In the genomic region with DNA sequence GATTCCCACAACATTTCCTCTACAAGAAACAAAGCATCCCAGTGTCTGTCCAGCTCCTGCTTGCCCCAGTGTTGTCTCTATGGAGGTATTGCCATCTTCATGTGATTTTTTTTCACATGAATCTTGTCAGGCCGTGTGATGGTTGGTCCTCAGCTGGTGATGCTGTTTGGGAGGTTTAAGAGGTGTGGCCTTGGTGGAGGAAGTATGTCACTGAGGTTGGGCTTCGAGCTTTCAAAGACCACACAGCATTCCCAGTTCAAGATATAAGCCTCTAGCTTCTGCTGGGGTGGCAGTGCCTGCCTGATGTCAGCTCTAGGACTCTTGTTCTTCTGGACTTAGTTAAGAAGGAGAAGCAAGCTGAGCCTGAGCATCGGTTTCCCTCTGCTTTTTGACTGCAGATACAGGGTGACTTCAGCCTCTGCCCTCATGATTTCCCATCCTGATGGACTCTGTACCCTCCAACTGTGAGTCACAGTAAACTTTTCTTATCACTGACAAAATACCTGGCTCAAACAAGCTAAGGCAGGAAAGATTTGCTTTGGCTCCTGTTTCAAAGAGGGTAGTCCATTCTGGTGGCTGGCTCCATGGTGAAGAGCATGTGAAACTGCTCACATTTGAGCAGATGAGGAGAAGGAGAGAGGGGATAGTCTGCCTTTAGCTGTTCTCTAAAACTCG, we compare ENCODE assay signal across 25 mouse cellular contexts. TPM values are rescaled to one million over a fixed set of nuclear protein-coding genes. Genes with fewer than 3 reads are reported as not detected.
DNase-seq lines count a peak whose midpoint lies in the region; ATAC-seq and TF ChIP-seq lines count a peak whose summit lies in the region.
"Had no signal": no experiment of that assay in that cellular context is flagged by ENCODE, and none has a peak within 500 bp of the region (broad histone marks: within the 10 kb centered on the region; RNA-seq: fewer than 3 reads in every experiment).

No protein-coding gene starts in this region.

- H3K27ac ChIP-seq in forebrain, embryonic 12.5 days: no peak overlapping the region
- no peak overlapping the region for H3K27ac ChIP-seq in forebrain, embryonic 13.5 days
- H3K27ac ChIP-seq in midbrain, embryonic 10.5 days (replicated peaks): no peak overlapping the region
- no peak overlapping the region for H3K27ac ChIP-seq in midbrain, postnatal 0 days (ENCODE audit: low read depth, low read length)
- 0 out of 2 replicates have a peak overlapping the region, but pooled peaks have one; percentile 32 for H3K27ac ChIP-seq in liver, embryonic 13.5 days
- H3K27ac ChIP-seq: heart, embryonic 15.5 days; hindbrain, embryonic 13.5 days; limb, embryonic 12.5 days had no signal

- no peak overlapping the region for H3K4me3 ChIP-seq in forebrain, embryonic 12.5 days (replicated peaks)
- no peak overlapping the region for H3K4me3 ChIP-seq in forebrain, embryonic 13.5 days
- peak overlapping the region; percentile 63; the same call in 1 of the 2 replicates for H3K4me3 ChIP-seq in midbrain, embryonic 10.5 days
- H3K4me3 ChIP-seq in midbrain, postnatal 0 days (ENCODE audit: low read depth, low read length): no peak overlapping the region
- peak overlapping the region; percentile 60 for H3K4me3 ChIP-seq in liver, embryonic 13.5 days (replicated peaks)

- peak overlapping the region; percentile 49; the same call in 1 of the 2 replicates for H3K4me2 ChIP-seq in forebrain, embryonic 12.5 days
- H3K4me2 ChIP-seq in forebrain, embryonic 13.5 days: no peak overlapping the region
- H3K4me2 ChIP-seq in midbrain, postnatal 0 days (ENCODE audit: low read depth, low read length, poor library complexity, severe bottlenecking): no peak overlapping the region
- H3K4me2 ChIP-seq in liver, embryonic 13.5 days: peak overlapping the region; percentile 61

- 77% methylated on average over 4 of the region's 4 CpGs for WGBS in forebrain, embryonic 12.5 days
- WGBS in forebrain, embryonic 13.5 days: 72% methylated on average over 4 of the region's 4 CpGs
- 75% methylated on average over 4 of the region's 4 CpGs for whole genome bisulfite sequencing in midbrain, embryonic 10.5 days
- WGBS in midbrain, postnatal 0 days: 80% methylated on average over 4 of the region's 4 CpGs
- 32% methylated on average over 4 of the region's 4 CpGs for WGBS in liver, embryonic 13.5 days (ENCODE audit: insufficient replicate concordance)

- no peak for ATAC-seq in forebrain, embryonic 12.5 days (ENCODE audit: low FRiP score)
- no peak for ATAC-seq in forebrain, embryonic 13.5 days
- no peak for ATAC-seq in midbrain, postnatal 0 days (ENCODE audit: low FRiP score)
- ATAC-seq in liver, embryonic 13.5 days (ENCODE audit: low read depth): peak; percentile 29
- ATAC-seq: forebrain, embryonic 16.5 days; Patski had no signal

- no peak for DNase-seq in midbrain, embryonic 10.5 days (ENCODE audit: low spot score)
- DNase-seq in midbrain, postnatal 0 days (ENCODE audit: low spot score): no peak
- DNase-seq in liver, embryonic 13.5 days: no peak
- DNase-seq in left cerebral cortex, adult 9 months (ENCODE audit: low spot score in 2 of 2): no peak
- DNase-seq in frontal cortex, postnatal 25 days (ENCODE audit: low spot score in 2 of 2): no peak
- no peak for DNase-seq in frontal cortex, postnatal 14 days (ENCODE audit: low spot score in 2 of 2)
- DNase-seq: cerebellum, adult 11 months; gastrocnemius, postnatal 10 days; kidney, adult 8-10 months; kidney, postnatal 4 days; layer of hippocampus, postnatal 36 days; lung, postnatal 10 days; right cerebral cortex, adult 18-20 months; thymus, postnatal 25 days had no signal

- H3K9me3 ChIP-seq in forebrain, embryonic 12.5 days: no peaks in the 10 kb centered on the region
- no peaks in the 10 kb centered on the region for H3K9me3 ChIP-seq in forebrain, embryonic 13.5 days (replicated peaks)
- H3K9me3 ChIP-seq in midbrain, embryonic 10.5 days (replicated peaks): no peaks in the 10 kb centered on the region
- no peaks in the 10 kb centered on the region for H3K9me3 ChIP-seq in midbrain, postnatal 0 days (ENCODE audit: low read length)
- no peaks in the 10 kb centered on the region for H3K9me3 ChIP-seq in liver, embryonic 13.5 days (replicated peaks)
- H3K9me3 ChIP-seq: heart, embryonic 15.5 days; hindbrain, embryonic 13.5 days; limb, embryonic 12.5 days had no signal

- H3K36me3 ChIP-seq in forebrain, embryonic 12.5 days (replicated peaks): no peaks in the 10 kb centered on the region
- H3K36me3 ChIP-seq in forebrain, embryonic 13.5 days (ENCODE audit: poor library complexity, severe bottlenecking): no peaks in the 10 kb centered on the region
- no peaks in the 10 kb centered on the region for H3K36me3 ChIP-seq in midbrain, embryonic 10.5 days
- H3K36me3 ChIP-seq in midbrain, postnatal 0 days (ENCODE audit: insufficient read depth, low read length): no peaks in the 10 kb centered on the region
- no peaks in the 10 kb centered on the region for H3K36me3 ChIP-seq in liver, embryonic 13.5 days
- H3K36me3 ChIP-seq: heart, embryonic 15.5 days; hindbrain, embryonic 13.5 days; limb, embryonic 12.5 days had no signal

- H3K27me3 ChIP-seq in forebrain, embryonic 12.5 days: peaks cover 34% of the 10 kb centered on the region
- H3K27me3 ChIP-seq in forebrain, embryonic 13.5 days: peaks cover 15% of the 10 kb centered on the region
- peaks cover 31% of the 10 kb centered on the region for H3K27me3 ChIP-seq in midbrain, embryonic 10.5 days (ENCODE audit: low read depth, poor library complexity, severe bottlenecking)
- H3K27me3 ChIP-seq in midbrain, postnatal 0 days (ENCODE audit: insufficient read depth, low read length): peaks cover 5% of the 10 kb centered on the region; the same call in 1 of the 2 replicates
- H3K27me3 ChIP-seq in liver, embryonic 13.5 days: peaks cover 17% of the 10 kb centered on the region

- peaks cover 16% of the 10 kb centered on the region for H3K4me1 ChIP-seq in forebrain, embryonic 12.5 days
- H3K4me1 ChIP-seq in forebrain, embryonic 13.5 days: peaks cover 13% of the 10 kb centered on the region
- H3K4me1 ChIP-seq in midbrain, embryonic 10.5 days: peaks cover 31% of the 10 kb centered on the region
- H3K4me1 ChIP-seq in midbrain, postnatal 0 days (ENCODE audit: insufficient read depth, low read length): no peaks in the 10 kb centered on the region
- H3K4me1 ChIP-seq in liver, embryonic 13.5 days (replicated peaks): peaks cover 53% of the 10 kb centered on the region
- H3K4me1 ChIP-seq: limb, embryonic 12.5 days had no signal

- H3K9ac ChIP-seq in forebrain, embryonic 12.5 days: no peak overlapping the region
- H3K9ac ChIP-seq in forebrain, embryonic 13.5 days: no peak overlapping the region
- no peak overlapping the region for H3K9ac ChIP-seq in midbrain, postnatal 0 days (replicated peaks; ENCODE audit: low read length, poor library complexity, severe bottlenecking)
- H3K9ac ChIP-seq in liver, embryonic 13.5 days: no peak overlapping the region
- H3K9ac ChIP-seq: heart, embryonic 15.5 days; hindbrain, embryonic 13.5 days; limb, embryonic 12.5 days had no signal

- no peak for TF ChIP-seq CTCF in midbrain, postnatal 0 days (IDR thresholded peaks at IDR 0.05)

RNA-seq across cellular contexts. Expression of gene Gpx5, which starts 29.6 kb away (rescaled TPM):
- polyA plus RNA-seq in forebrain, embryonic 12.5 days (2016; fragmentation: Nextera tagmentation; extraction: Ambion mirVana): not detected in 2 replicates
- not detected in 2 replicates for polyA plus RNA-seq in forebrain, embryonic 13.5 days (2015; fragmentation: Nextera tagmentation; extraction: Ambion mirVana)
- not detected in 2 replicates for polyA plus RNA-seq in midbrain, embryonic 10.5 days (2016; fragmentation: Nextera tagmentation; extraction: Ambion mirVana)
- not detected in 2 replicates for total RNA-seq in midbrain, postnatal 0 days (2014; rRNA removed)
- polyA plus RNA-seq in midbrain, postnatal 0 days (2015; fragmentation: Nextera tagmentation; extraction: Ambion mirVana): not detected in 2 replicates
- not detected in 2 replicates for polyA plus RNA-seq in liver, embryonic 13.5 days (2015; fragmentation: Nextera tagmentation; extraction: Ambion mirVana)
- total RNA-seq: common myeloid progenitor, adult 5-6 weeks; gastrocnemius, postnatal 10 days; layer of hippocampus, postnatal 36 days; neutrophil, adult 5-6 weeks had no signal
- polyA plus RNA-seq: embryonic facial prominence, embryonic 14.5 days; forebrain, embryonic 16.5 days; heart, embryonic 15.5 days; hindbrain, embryonic 13.5 days; limb, embryonic 12.5 days; Patski; stomach, embryonic 14.5 days had no signal

RNA-seq across cellular contexts. Expression of gene Gpx6, which starts 49.0 kb away (rescaled TPM):
- polyA plus RNA-seq in forebrain, embryonic 12.5 days (2016; fragmentation: Nextera tagmentation; extraction: Ambion mirVana): not detected in 2 replicates
- not detected in 2 replicates for polyA plus RNA-seq in forebrain, embryonic 13.5 days (2015; fragmentation: Nextera tagmentation; extraction: Ambion mirVana)
- 0.09 TPM in 1 of 2 replicates, not detected in the other for polyA plus RNA-seq in midbrain, embryonic 10.5 days (2016; fragmentation: Nextera tagmentation; extraction: Ambion mirVana)
- total RNA-seq in midbrain, postnatal 0 days (2014; rRNA removed): not detected in 2 replicates
- polyA plus RNA-seq in midbrain, postnatal 0 days (2015; fragmentation: Nextera tagmentation; extraction: Ambion mirVana): 0.26 and 0.58 TPM in 2 replicates
- not detected in 2 replicates for polyA plus RNA-seq in liver, embryonic 13.5 days (2015; fragmentation: Nextera tagmentation; extraction: Ambion mirVana)
- total RNA-seq: common myeloid progenitor, adult 5-6 weeks; gastrocnemius, postnatal 10 days; layer of hippocampus, postnatal 36 days; neutrophil, adult 5-6 weeks had no signal
- polyA plus RNA-seq: embryonic facial prominence, embryonic 14.5 days; forebrain, embryonic 16.5 days; heart, embryonic 15.5 days; hindbrain, embryonic 13.5 days; Patski; stomach, embryonic 14.5 days had no signal

Comparison
In these comparisons a context has a peak if more than half of its experiments do, and no peak if none do; other contexts are left out.
1. H3K4me2 ChIP-seq: peak in forebrain, embryonic 12.5 days (single experiment) and liver, embryonic 13.5 days (single experiment); none in forebrain, embryonic 13.5 days (single experiment) and midbrain, postnatal 0 days (single experiment).
2. H3K4me3 ChIP-seq: peak in midbrain, embryonic 10.5 days (single experiment) and liver, embryonic 13.5 days (single experiment); none in forebrain, embryonic 12.5 days (single experiment), forebrain, embryonic 13.5 days (single experiment) and midbrain, postnatal 0 days (single experiment).